Comparison of ENCODE assay signal across 28 mouse cellular contexts in the genomic region with DNA sequence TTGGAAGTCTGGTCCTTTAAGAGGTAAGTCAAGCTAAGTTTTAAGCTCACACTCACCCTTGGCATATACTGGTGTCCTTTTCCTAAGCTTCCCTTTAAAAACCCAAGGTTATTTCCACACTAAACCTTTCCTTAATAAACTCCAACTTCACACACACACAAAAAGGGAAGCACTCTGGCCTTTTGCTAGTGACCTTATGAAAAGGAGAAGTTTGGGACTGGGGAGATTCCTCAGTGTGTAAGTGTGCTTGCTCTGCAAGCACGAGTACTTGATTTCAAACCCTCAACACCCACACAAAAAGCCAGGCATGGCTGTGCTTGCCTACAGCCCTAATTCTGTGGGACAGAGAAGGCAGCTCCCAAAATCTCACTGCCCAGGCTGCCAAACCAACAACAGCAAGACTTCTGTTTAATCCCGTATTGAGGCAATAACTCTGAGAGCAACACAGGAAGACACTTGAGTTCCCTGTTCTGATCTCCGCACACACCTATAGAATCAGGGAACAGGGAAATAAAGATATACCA.
DNase-seq lines count a peak whose midpoint lies in the region; ATAC-seq and TF ChIP-seq lines count a peak whose summit lies in the region.
"Had no signal": no experiment of that assay in that cellular context is flagged by ENCODE, and none has a peak within 500 bp of the region (broad histone marks: within the 10 kb centered on the region; RNA-seq: fewer than 3 reads in every experiment).

No protein-coding gene starts in this region.

- no peaks in the 10 kb centered on the region for H3K9me3 ChIP-seq in MEL (replicated peaks; ENCODE audit: insufficient read depth, low read length)
- H3K9me3 ChIP-seq: embryonic facial prominence, embryonic 10.5 days; forebrain, embryonic 12.5 days; heart, embryonic 15.5 days; hindbrain, embryonic 15.5 days; liver, embryonic 15.5 days; lung, embryonic 15.5 days; megakaryocyte, embryonic 14.5 days; midbrain, embryonic 13.5 days; neural tube, embryonic 12.5 days had no signal

- no peaks in the 10 kb centered on the region for H3K27me3 ChIP-seq in MEL (ENCODE audit: control insufficient read depth in 1 of 2, insufficient read depth in 2 of 2, low read length in 2 of 2)
- H3K27me3 ChIP-seq: heart, embryonic 15.5 days; hindbrain, embryonic 15.5 days; liver, embryonic 15.5 days; lung, embryonic 15.5 days; midbrain, embryonic 13.5 days; neural tube, embryonic 12.5 days had no signal

- peak; percentile 78 for ATAC-seq in megakaryocyte progenitor cell, adult 5-6 weeks (replicated peaks; ENCODE audit: poor library complexity)

- intact Hi-C loops in left cerebral cortex, adult 2 months (cut with DNase I): no loop called here

- no peak for TF ChIP-seq POLR2A in MEL (IDR thresholded peaks at IDR 0.05; ENCODE audit: control insufficient read depth in 1 of 2, insufficient read depth in 1 of 2, low read depth in 1 of 2, low read length in 2 of 2, poor library complexity in 1 of 2)

- TF ChIP-seq EP300 in MEL (IDR thresholded peaks at IDR 0.05; ENCODE audit: low read depth in 1 of 2, low read length in 2 of 2): no peak

- no peak for TF ChIP-seq RAD21 in MEL (IDR thresholded peaks at IDR 0.05; ENCODE audit: low read depth, low read length)

- no peak overlapping the region for H3K4me3 ChIP-seq in left cerebral cortex, adult 2 months
- no peak overlapping the region for H3K4me3 ChIP-seq in MEL (ENCODE audit: control insufficient read depth in 1 of 2, insufficient read depth in 1 of 2, low read depth in 2 of 2, low read length in 2 of 2)
- H3K4me3 ChIP-seq: embryonic facial prominence, embryonic 10.5 days; forebrain, embryonic 12.5 days; heart, adult 2 months; heart, embryonic 15.5 days; hindbrain, embryonic 15.5 days; liver, embryonic 15.5 days; lung, embryonic 15.5 days; megakaryocyte, embryonic 14.5 days; midbrain, embryonic 13.5 days; neural tube, embryonic 12.5 days had no signal

- no peak for TF ChIP-seq CTCF in left cerebral cortex, adult 2 months (IDR thresholded peaks at IDR 0.05)
- TF ChIP-seq CTCF in MEL (IDR thresholded peaks at IDR 0.05 in 2 of 3, conservative IDR thresholded peaks at IDR 0.05 in 1 of 3; ENCODE audit: control insufficient read depth in 1 of 3, insufficient read depth in 1 of 3, low read depth in 2 of 3, low read length in 3 of 3, poor library complexity in 1 of 3, severe bottlenecking in 1 of 3): no peak

- no peaks in the 10 kb centered on the region for H3K79me2 ChIP-seq in MEL (ENCODE audit: control insufficient read depth, insufficient read depth, low read length, poor library complexity)

- peak overlapping the region; percentile 19; the same call in 1 of the 2 replicates for H3K27ac ChIP-seq in left cerebral cortex, adult 2 months
- H3K27ac ChIP-seq in MEL (ENCODE audit: control insufficient read depth, low read depth, low read length): no peak overlapping the region
- H3K27ac ChIP-seq: embryonic facial prominence, embryonic 10.5 days; forebrain, embryonic 12.5 days; heart, adult 2 months; heart, embryonic 15.5 days; liver, embryonic 15.5 days; lung, embryonic 15.5 days; neural tube, embryonic 12.5 days; stomach, postnatal 0 days had no signal

- H3K36me3 ChIP-seq in MEL (ENCODE audit: control insufficient read depth in 1 of 2, insufficient read depth in 2 of 2, low read length in 2 of 2): no peaks in the 10 kb centered on the region
- H3K36me3 ChIP-seq: embryonic facial prominence, embryonic 10.5 days; forebrain, embryonic 12.5 days; heart, embryonic 15.5 days; hindbrain, embryonic 15.5 days; liver, embryonic 15.5 days; lung, embryonic 15.5 days; midbrain, embryonic 13.5 days; neural tube, embryonic 12.5 days had no signal

- DNase-seq in left cerebral cortex, adult 2 months (ENCODE audit: extremely low spot score in 1 of 2, low spot score in 2 of 2): no peak
- DNase-seq in left cerebral cortex, adult 8-10 months (ENCODE audit: low spot score in 2 of 2): no peak
- peak; percentile 4 for DNase-seq in MEL (ENCODE audit: low read depth, low spot score)
- DNase-seq in fat pad, adult 2 months (ENCODE audit: extremely low read depth, low read depth, low spot score): peak; percentile 95
- no peak for DNase-seq in urinary bladder, adult 18-20 months (ENCODE audit: low spot score in 2 of 2)
- DNase-seq in ovary, postnatal 36 days (ENCODE audit: low spot score): no peak
- no peak for DNase-seq in thymus, postnatal 0 days (ENCODE audit: low spot score)
- DNase-seq: adrenal gland, postnatal 10 days; B cell, adult 2 months; cerebellum, adult 9-10 months; gastrocnemius, postnatal 10 days; heart, postnatal 4 days; kidney, adult 9 months; kidney, postnatal 14 days; right cerebral cortex, postnatal 4 days; thymus, adult 2 months had no signal

- H3K4me1 ChIP-seq in MEL (ENCODE audit: control insufficient read depth in 1 of 2, insufficient read depth in 2 of 2, low read length in 2 of 2): no peaks in the 10 kb centered on the region
- H3K4me1 ChIP-seq: heart, embryonic 15.5 days; liver, embryonic 15.5 days; lung, embryonic 15.5 days had no signal

- no peak overlapping the region for H3K9ac ChIP-seq in MEL (ENCODE audit: control insufficient read depth, low read depth, low read length, poor library complexity, severe bottlenecking)
- H3K9ac ChIP-seq: forebrain, embryonic 12.5 days; heart, embryonic 15.5 days; hindbrain, embryonic 15.5 days; liver, embryonic 15.5 days; lung, embryonic 15.5 days; midbrain, embryonic 13.5 days; neural tube, embryonic 12.5 days had no signal

TF ChIP-seq in MEL, 35 proteins besides CTCF, POLR2A, EP300 and RAD21:
- no peak for TF ChIP-seq MAZ (IDR thresholded peaks at IDR 0.05; ENCODE audit: low read depth, low read length)
- no peak for TF ChIP-seq USF2 (IDR thresholded peaks at IDR 0.05; ENCODE audit: borderline replicate concordance in 1 of 2, insufficient read depth in 1 of 2, low read depth in 1 of 2, low read length in 2 of 2)
- TF ChIP-seq POLR2AphosphoS2 (IDR thresholded peaks at IDR 0.05; ENCODE audit: low read length): no peak
- TF ChIP-seq KAT2A (conservative IDR thresholded peaks at IDR 0.05; ENCODE audit: low read depth, low read length): no peak
- no peak for TF ChIP-seq BHLHE40 (IDR thresholded peaks at IDR 0.05; ENCODE audit: borderline replicate concordance, low read depth, low read length)
- no peak for TF ChIP-seq CHD1 (IDR thresholded peaks at IDR 0.05; ENCODE audit: low read depth, low read length)
- TF ChIP-seq POLR2AphosphoS5 (IDR thresholded peaks at IDR 0.05; ENCODE audit: borderline replicate concordance, low read depth, low read length): no peak
- TF ChIP-seq HCFC1 (IDR thresholded peaks at IDR 0.05; ENCODE audit: low read depth, low read length): no peak
- TF ChIP-seq ELF1 (IDR thresholded peaks at IDR 0.05; ENCODE audit: low read depth, low read length): no peak
- no peak for TF ChIP-seq MXI1 (IDR thresholded peaks at IDR 0.05; ENCODE audit: low read depth, low read length)
- TF ChIP-seq CHD2 (IDR thresholded peaks at IDR 0.05; ENCODE audit: low read length): no peak
- no peak for TF ChIP-seq JUND (IDR thresholded peaks at IDR 0.05; ENCODE audit: low read depth, low read length)
- TF ChIP-seq NELFE (IDR thresholded peaks at IDR 0.05; ENCODE audit: low read depth, low read length): no peak
- TF ChIP-seq TCF12 (IDR thresholded peaks at IDR 0.05; ENCODE audit: low read depth, low read length): no peak
TF ChIP-seq in MEL: peak in this region for 0.

Comparison
In these comparisons a context has a peak if more than half of its experiments do, and no peak if none do; other contexts are left out.
1. DNase-seq: peak in MEL (single experiment) and fat pad, adult 2 months (single experiment); none in left cerebral cortex, adult 2 months (0 of 2), left cerebral cortex, adult 8-10 months (0 of 2), urinary bladder, adult 18-20 months (0 of 2), ovary, postnatal 36 days (single experiment) and thymus, postnatal 0 days (single experiment).